Mouse (Mus musculus) midbrain, embryonic 15.5 days (tissue): ENCODE results near the gene Rfpl4. TPM values are rescaled to one million over a fixed set of nuclear protein-coding genes. Genes with fewer than 3 reads are reported as not detected.

Source experiments
- ATAC-seq: fragments of 200-750 bp; cut with Nextera tagmentation; replicated peaks from 2 replicates; pipeline ENCODE4 v1.8.0; 2017; ENCODE audit warnings: moderate TSS enrichment
- H3K27ac ChIP-seq: fragments of 300-500 bp; sonication (generic); 2 replicates; pipeline ENCODE4 v1.5.1; 2015; ENCODE audit warnings: mild to moderate bottlenecking, inconsistent platforms
- H3K27me3 ChIP-seq: fragments of 300-500 bp; sonication (generic); replicated peaks from 2 replicates; pipeline ENCODE4 v1.6.1; 2015; ENCODE audit warnings: inconsistent platforms
- H3K36me3 ChIP-seq: fragments of 300-500 bp; sonication (generic); replicated peaks from 2 replicates; pipeline ENCODE4 v1.6.1; 2015; ENCODE audit warnings: inconsistent platforms
- H3K4me1 ChIP-seq: fragments of 300-500 bp; sonication (generic); 2 replicates; pipeline ENCODE4 v1.6.1; 2015; ENCODE audit warnings: inconsistent platforms
- H3K4me2 ChIP-seq: fragments of 300-500 bp; sonication (generic); 2 replicates; pipeline ENCODE4 v1.6.1; 2015; ENCODE audit warnings: inconsistent platforms, mild to moderate bottlenecking, moderate library complexity
- H3K4me3 ChIP-seq: fragments of 300-500 bp; sonication (generic); 2 replicates; pipeline ENCODE4 v1.5.1; 2015; ENCODE audit warnings: mild to moderate bottlenecking, inconsistent platforms
- H3K9ac ChIP-seq: fragments of 300-500 bp; sonication (generic); 2 replicates; pipeline ENCODE4 v1.6.1; 2015; ENCODE audit warnings: mild to moderate bottlenecking, inconsistent platforms
- H3K9me3 ChIP-seq: fragments of 300-500 bp; sonication (generic); 2 replicates; pipeline ENCODE4 v1.6.1; 2016; ENCODE audit warnings: inconsistent platforms
- WGBS: fragments of 180-500 bp; shearing (Covaris S2); methylation state at CpG from one replicate; pipeline ENCODE4 v1.1.7; 2015; ENCODE audit warnings: mixed read lengths; 5-methylcytosine and 5-hydroxymethylcytosine counted together
- polyA plus RNA-seq: library from polyadenylated mRNA; unstranded; fragments of >200 nt; fragmentation: Nextera tagmentation; extraction: Ambion mirVana; gene quantifications from 2 replicates; pipeline ENCODE4 v1.2.1, GENCODE M21; 2015

Rfpl4 gene
- polyA plus RNA-seq, 1 experiment from 2014 or later: not detected

GRCm38 (mm10) chr7:5092381-5092780 lies 24.4 kb downstream of the Rfpl4 start:
- Histone ChIP-seq H3K4me1 (peaks cover 3% of the 10 kb centered on the region; the same call in 1 of the 2 replicates), H3K27ac (no peak overlapping the region), H3K36me3 (peaks cover 42% of the 10 kb centered on the region), H3K9me3 (no peaks in the 10 kb centered on the region), H3K9ac (no peak overlapping the region), H3K27me3 (no peaks in the 10 kb centered on the region), H3K4me3 (no peak overlapping the region), H3K4me2 (no peak overlapping the region)
- 85% methylated on average over 6 of the region's 6 CpGs for WGBS
- ATAC-seq: no peak

GRCm38 (mm10) chr7:5091008-5091728 lies 25.6 kb downstream of the Rfpl4 start:
- Histone ChIP-seq H3K4me1 (peaks cover 6% of the 10 kb centered on the region; the same call in 1 of the 2 replicates), H3K36me3 (peaks cover 32% of the 10 kb centered on the region), H3K27me3 (no peaks in the 10 kb centered on the region), H3K9me3 (no peaks in the 10 kb centered on the region), H3K27ac (no peak overlapping the region), H3K4me3 (no peak overlapping the region), H3K9ac (no peak overlapping the region), H3K4me2 (no peak overlapping the region)
- 96% methylated on average over 15 of the region's 15 CpGs for WGBS
- ATAC-seq: no peak

GRCm38 (mm10) chr7:5089853-5090252 lies 26.9 kb downstream of the Rfpl4 start:
- H3K4me2 ChIP-seq: no peak overlapping the region
- H3K4me1 ChIP-seq: peaks cover 9% of the 10 kb centered on the region; the same call in 1 of the 2 replicates
- H3K9ac ChIP-seq: no peak overlapping the region
- 95% methylated on average over 15 of the region's 15 CpGs for WGBS
- no peaks in the 10 kb centered on the region for H3K27me3 ChIP-seq
- no peak overlapping the region for H3K27ac ChIP-seq
- H3K9me3 ChIP-seq: no peaks in the 10 kb centered on the region
- peaks cover 19% of the 10 kb centered on the region for H3K36me3 ChIP-seq
- ATAC-seq: no peak
- H3K4me3 ChIP-seq: no peak overlapping the region

- H3K9me3 ChIP-seq: no peaks in the 10 kb centered on the region
- ATAC-seq: no peak
- H3K27me3 ChIP-seq: no peaks in the 10 kb centered on the region
- no peak overlapping the region for H3K9ac ChIP-seq
- H3K4me1 ChIP-seq: peaks cover 15% of the 10 kb centered on the region; the same call in 1 of the 2 replicates
- peaks cover 6% of the 10 kb centered on the region for H3K36me3 ChIP-seq
- no peak overlapping the region for H3K4me3 ChIP-seq
- H3K27ac ChIP-seq: no peak overlapping the region
- 94% methylated on average over 4 of the region's 4 CpGs for WGBS
- no peak overlapping the region for H3K4me2 ChIP-seq
These were observed 28.9 kb downstream of the Rfpl4 start for GRCm38 (mm10) chr7:5087886-5088285.

- Histone ChIP-seq H3K9ac (no peak overlapping the region), H3K4me2 (no peak overlapping the region), H3K36me3 (peaks cover 6% of the 10 kb centered on the region), H3K4me3 (no peak overlapping the region), H3K4me1 (peaks cover 22% of the 10 kb centered on the region), H3K27me3 (no peaks in the 10 kb centered on the region), H3K27ac (no peak overlapping the region), H3K9me3 (no peaks in the 10 kb centered on the region)
- 77% methylated on average over 5 of the region's 5 CpGs for WGBS
- ATAC-seq: no peak
These were observed 29.8 kb downstream of the Rfpl4 start for GRCm38 (mm10) chr7:5086921-5087440.

- no peaks in the 10 kb centered on the region for H3K27me3 ChIP-seq
- no peak overlapping the region for H3K4me3 ChIP-seq
- peaks cover 35% of the 10 kb centered on the region for H3K4me1 ChIP-seq
- WGBS: 92% methylated on average over 1 of the region's 1 CpGs
- H3K4me2 ChIP-seq: no peak overlapping the region
- H3K9ac ChIP-seq: no peak overlapping the region
- H3K9me3 ChIP-seq: no peaks in the 10 kb centered on the region
- no peak overlapping the region for H3K27ac ChIP-seq
- ATAC-seq: no peak
- peaks cover 6% of the 10 kb centered on the region for H3K36me3 ChIP-seq
These were observed 31.2 kb downstream of the Rfpl4 start for GRCm38 (mm10) chr7:5085512-5085911.

GRCm38 (mm10) chr7:5083325-5084105 lies 33.2 kb downstream of the Rfpl4 start:
- Histone ChIP-seq H3K27me3 (no peaks in the 10 kb centered on the region), H3K4me2 (no peak overlapping the region), H3K4me3 (no peak overlapping the region), H3K4me1 (peaks cover 35% of the 10 kb centered on the region), H3K9me3 (no peaks in the 10 kb centered on the region), H3K9ac (no peak overlapping the region), H3K36me3 (peaks cover 5% of the 10 kb centered on the region; the same call in 1 of the 2 replicates), H3K27ac (no peak overlapping the region)
- 95% methylated on average over 18 of the region's 18 CpGs for WGBS
- no peak for ATAC-seq

- WGBS: 95% methylated on average over 2 of the region's 2 CpGs
- peaks cover 32% of the 10 kb centered on the region for H3K4me1 ChIP-seq
- peak overlapping the region; percentile 84 for H3K4me2 ChIP-seq
- H3K27ac ChIP-seq: no peak overlapping the region
- H3K9me3 ChIP-seq: no peaks in the 10 kb centered on the region
- no peak overlapping the region for H3K9ac ChIP-seq
- H3K36me3 ChIP-seq: peaks cover 17% of the 10 kb centered on the region; the same call in 1 of the 2 replicates
- ATAC-seq: no peak
- H3K4me3 ChIP-seq: peak overlapping the region; percentile 12; the same call in 1 of the 2 replicates
- no peaks in the 10 kb centered on the region for H3K27me3 ChIP-seq
These were observed 34.8 kb downstream of the Rfpl4 start for GRCm38 (mm10) chr7:5081939-5082338.

GRCm38 (mm10) chr7:5081241-5081640 lies 35.5 kb downstream of the Rfpl4 start:
- Histone ChIP-seq H3K27me3 (no peaks in the 10 kb centered on the region), H3K4me2 (peak overlapping the region; percentile 84), H3K36me3 (peaks cover 24% of the 10 kb centered on the region), H3K27ac (no peak overlapping the region), H3K9ac (peak overlapping the region; percentile 95; the same call in 1 of the 2 replicates), H3K4me1 (peaks cover 30% of the 10 kb centered on the region), H3K9me3 (no peaks in the 10 kb centered on the region), H3K4me3 (peak overlapping the region; percentile 93)
- ATAC-seq: no peak
- 72% methylated on average over 6 of the region's 6 CpGs for WGBS

- peaks cover 27% of the 10 kb centered on the region for H3K36me3 ChIP-seq
- H3K4me1 ChIP-seq: peaks cover 26% of the 10 kb centered on the region
- no peaks in the 10 kb centered on the region for H3K9me3 ChIP-seq
- H3K4me2 ChIP-seq: peak overlapping the region; percentile 84
- WGBS: 20% methylated on average over 6 of the region's 6 CpGs
- peak overlapping the region; percentile 95 for H3K9ac ChIP-seq
- no peak for ATAC-seq
- H3K27ac ChIP-seq: peak overlapping the region; percentile 89; the same call in 1 of the 2 replicates
- H3K27me3 ChIP-seq: no peaks in the 10 kb centered on the region
- peak overlapping the region; percentile 93 for H3K4me3 ChIP-seq
These were observed 35.9 kb downstream of the Rfpl4 start for GRCm38 (mm10) chr7:5080815-5081214.

GRCm38 (mm10) chr7:5080010-5080751 lies 36.6 kb downstream of the Rfpl4 start, which contains the start of gene Epn1:
TSS of gene Epn1 (plus strand) at chr7:5080235.
- Histone ChIP-seq H3K4me3 (peak within 1 kb of the TSS; percentile 93), H3K9ac (peak within 1 kb of the TSS; percentile 95), H3K27me3 (no peaks in the 10 kb centered on the region), H3K9me3 (no peaks in the 10 kb centered on the region), H3K27ac (peak within 1 kb of the TSS; percentile 89), H3K4me2 (peak within 1 kb of the TSS; percentile 84), H3K36me3 (peaks cover 32% of the 10 kb centered on the region), H3K4me1 (peaks cover 26% of the 10 kb centered on the region)
- ATAC-seq: peak; percentile 97
- under 1% methylated on average over 78 of the region's 81 CpGs for WGBS
